Mouse (Mus musculus) WW6 (cell line): ENCODE data around the gene Vmn2r29.
"Not testable (repeated sequence)": the region's sequence is repeated elsewhere in the genome, so short reads cannot be mapped to it uniquely, and the experiment has no call there.

ENCODE experiments used
- DNase-seq: peaks from one replicate; pipeline ENCODE4 v3.0.0-alpha.2; 2013; ENCODE audit warnings: low read depth, low spot score

Vmn2r29 gene

DNA sequence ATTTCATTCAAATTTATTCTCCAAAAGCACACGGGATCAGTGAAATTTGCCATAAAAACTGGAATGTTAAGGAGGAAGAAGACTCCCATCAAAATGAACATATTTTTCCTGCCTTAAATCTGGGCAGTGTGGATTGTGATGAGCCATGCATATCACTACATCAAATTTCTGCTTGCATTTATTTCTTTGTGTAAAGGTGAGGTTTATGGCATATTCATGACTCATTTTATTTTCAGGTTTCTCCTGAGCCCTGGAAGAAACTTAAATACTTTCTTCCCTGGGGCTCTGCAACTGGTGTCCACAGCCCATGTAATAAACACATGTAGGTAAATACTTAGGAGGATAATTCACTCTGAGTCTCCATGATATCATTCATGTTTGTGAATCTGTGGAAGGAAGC lies at the start of gene Vmn2r29:
Gene Vmn2r29 (minus strand): TSS at position 101 of the 400 bp plus-strand sequence.
- DNase-seq, result not testable (repeated sequence)

DNA sequence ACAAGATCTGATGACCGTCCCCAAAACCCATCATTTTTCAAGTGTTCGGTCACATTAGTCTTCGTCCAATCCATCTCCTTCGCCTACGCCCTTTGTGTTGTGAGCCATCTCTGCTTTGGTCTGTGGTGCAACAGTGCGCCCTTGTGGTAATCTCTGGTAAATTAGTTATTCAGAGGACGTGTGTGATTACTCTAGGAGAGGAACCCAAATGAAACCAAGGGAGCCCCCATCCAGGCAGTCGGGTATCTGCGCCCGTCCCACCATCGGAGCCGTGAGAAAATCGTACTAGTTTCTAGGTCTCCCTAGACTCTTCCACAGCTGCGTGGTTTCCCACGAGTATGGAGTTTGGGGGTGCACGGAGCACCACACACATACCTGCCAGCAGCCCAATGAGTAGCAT lies 48.5 kb upstream of the Vmn2r29 start:
- no peak for DNase-seq

DNA sequence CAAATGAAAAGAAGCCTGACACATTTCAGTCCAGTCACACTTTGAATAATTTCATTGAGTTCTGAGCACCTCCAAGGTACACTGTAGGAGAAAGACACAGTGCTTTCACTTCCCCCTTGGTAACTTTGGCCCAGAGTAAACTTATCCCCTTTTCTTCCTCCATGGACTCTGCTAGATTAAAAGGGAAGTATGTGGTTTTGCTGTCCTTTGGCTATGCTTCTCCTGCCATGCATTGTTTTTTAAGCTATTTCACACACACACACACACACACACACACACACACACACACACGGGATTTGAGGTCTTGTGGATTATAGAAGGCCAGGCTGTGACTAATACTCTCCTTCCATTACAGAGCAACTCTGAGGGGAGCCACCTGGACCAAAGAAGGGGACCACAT lies 34.3 kb upstream of the Vmn2r29 start:
- no peak for DNase-seq

DNA sequence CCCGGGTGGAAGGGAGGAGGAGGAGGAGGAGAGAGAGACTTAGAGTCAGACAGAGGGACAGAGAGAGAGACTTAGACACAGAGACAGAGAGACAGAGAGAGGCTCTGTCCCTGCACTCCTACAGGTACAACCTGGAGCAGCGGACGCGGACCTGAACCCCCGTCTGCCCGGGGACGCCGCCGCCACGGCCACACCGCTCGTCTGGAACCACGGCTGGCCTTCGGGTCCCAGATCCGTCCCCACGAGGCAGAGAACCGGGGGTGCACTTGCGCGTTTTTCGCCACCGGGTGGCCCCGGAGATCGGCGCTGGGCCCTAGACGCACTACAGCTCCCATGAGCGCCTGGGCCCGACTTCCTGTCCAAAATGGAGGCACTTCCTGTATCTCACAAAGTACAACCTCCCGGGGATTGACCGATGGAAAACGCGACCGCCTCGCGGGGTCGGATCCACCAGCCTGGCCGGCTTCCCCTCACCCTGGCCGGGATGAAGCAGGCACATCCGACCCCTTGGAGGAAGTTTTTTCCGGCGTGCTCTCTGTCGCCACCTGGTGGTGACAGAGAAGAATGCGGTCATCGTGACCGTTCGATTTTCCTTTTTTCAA lies 30.9 kb upstream of the Vmn2r29 start, which contains the start of gene Gm45844:
Gene Gm45844 (minus strand): TSS at position 324 of the 602 bp plus-strand sequence.
- DNase-seq, result not testable (repeated sequence)

DNA sequence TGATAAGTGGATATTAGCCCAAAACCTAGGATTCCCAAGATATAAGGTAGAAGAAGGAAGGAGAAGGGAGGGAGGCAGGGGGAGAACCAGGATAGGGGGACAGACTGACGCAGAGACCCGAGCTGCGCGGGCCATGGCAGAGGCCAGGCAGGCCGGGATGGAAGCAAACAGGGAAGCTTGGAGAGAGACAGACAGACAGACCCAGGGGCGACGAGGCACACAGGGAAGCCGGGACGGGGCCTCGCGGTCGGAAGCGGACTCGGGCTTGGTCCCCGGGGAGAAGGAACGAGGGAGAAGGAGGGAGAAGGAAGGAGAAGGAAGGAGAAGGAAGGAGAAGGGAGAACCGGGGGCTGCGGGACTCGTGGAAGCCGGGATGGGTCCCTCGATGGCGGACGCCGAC lies 30.4 kb upstream of the Vmn2r29 start:
- not testable (repeated sequence) for DNase-seq

DNA sequence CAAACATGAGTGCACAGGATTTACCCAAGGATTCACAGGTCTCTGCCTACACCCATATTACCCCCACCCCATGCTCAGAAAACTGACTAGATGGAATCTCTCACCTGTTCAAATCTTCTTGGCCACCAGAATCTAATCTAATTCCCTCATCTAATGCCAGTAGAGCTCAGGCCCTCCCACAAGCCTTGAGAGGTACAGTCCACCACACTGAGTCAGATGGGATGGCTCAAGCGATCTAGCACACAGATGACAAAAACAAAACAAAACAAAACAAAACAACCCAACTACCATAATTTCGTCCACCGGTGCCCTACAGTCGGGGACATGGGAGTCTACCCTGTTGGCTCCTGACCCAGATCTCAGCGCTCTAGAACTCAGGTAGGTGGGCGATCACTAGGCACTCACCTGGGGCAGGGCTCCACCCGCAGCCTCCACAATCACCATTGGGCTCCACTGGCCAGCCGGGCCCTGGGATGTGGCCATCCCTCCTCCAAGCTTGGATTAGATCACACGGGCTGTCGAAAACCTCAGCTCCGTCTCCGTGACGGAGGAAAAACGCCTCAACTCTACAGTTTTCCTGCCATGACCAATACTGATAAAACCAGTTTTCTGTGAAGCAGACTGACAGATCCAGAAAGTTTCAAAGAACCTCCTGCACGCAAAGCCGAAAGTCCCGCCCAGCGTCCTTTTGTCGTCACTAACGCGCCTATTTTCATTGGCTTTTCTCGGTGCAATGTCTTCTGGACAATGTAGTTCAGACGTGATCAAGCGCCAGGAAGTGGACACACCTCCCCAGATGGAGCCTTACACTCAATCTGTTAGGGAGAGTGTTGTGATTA lies 37.6 kb downstream of the Vmn2r29 start, which contains the start of gene Zfp772:
Gene Zfp772 (minus strand): TSS at position 686 of the 839 bp plus-strand sequence.
- not testable (repeated sequence) for DNase-seq

DNA sequence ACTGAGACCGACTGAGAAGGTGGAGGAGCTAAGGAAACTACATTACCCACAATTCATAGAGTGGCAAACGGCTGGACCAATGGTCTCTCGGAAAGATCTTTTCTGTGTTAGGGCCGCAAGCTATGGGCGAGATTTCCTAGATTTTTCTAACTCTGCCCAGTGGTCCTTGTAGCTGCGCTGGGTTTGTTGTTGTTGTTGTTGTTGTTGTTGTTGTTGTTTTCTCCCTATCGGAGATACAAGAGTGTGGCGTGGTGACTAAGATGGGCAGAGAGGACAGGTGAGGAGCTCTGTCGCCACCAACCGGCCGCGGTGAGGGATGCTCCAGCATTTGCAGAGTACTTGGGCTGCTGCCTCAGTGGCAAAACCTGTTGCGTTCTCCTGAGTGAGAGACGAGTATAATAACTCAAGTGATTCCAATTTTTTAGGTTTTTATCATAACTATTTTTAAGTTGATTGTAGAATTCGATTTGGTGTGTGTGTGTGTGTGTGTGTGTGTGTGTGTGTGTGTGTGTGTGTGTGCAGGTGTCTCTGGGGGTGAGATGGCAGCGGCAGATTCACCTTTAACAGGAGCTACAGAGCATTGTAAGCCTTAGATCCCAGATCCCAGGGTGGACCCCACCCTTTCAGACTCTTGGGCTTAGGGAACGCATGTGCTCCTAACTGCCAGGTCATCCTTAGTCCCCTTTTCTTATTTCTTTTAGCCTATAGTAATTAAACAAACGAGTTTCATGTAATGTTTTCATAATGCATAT lies 58.8 kb downstream of the Vmn2r29 start:
- DNase-seq, result peak; percentile 42

DNA sequence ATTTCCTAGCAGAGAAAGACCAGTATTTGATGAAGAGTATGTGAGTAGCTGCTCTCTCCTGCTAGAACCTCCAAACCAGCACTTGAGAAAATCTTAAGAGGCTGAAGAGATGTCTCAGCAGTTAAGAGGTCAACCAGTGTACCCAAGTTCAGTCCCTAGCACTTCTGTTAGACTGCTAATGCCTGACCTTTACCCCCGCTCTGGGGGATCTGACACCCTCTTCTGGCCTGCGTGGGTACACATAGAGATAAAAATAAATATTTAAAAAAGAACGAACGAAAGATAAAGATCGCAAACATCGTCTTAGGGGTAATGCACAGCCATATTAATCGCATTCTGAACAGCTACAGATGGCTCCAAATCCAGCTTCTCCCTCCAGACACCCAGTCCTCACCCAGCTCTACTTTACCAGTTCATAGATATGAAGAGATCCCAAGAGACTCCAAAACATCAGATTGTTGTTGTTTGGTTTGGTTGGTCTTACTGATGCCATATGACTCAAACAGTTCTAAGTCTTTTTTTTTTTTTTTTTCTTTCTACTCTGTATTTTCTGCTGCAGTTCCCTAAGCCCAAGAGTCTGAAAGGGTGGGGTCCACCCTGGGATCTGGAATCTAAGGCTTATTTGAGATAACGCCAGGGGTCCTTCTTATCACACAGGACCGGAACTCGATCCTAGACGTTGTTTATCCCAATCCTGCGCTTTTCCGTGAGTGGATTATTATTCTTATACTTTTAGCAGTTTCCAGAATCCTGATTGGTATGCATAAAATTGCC lies 59.5 kb downstream of the Vmn2r29 start:
- DNase-seq, result no peak

DNA sequence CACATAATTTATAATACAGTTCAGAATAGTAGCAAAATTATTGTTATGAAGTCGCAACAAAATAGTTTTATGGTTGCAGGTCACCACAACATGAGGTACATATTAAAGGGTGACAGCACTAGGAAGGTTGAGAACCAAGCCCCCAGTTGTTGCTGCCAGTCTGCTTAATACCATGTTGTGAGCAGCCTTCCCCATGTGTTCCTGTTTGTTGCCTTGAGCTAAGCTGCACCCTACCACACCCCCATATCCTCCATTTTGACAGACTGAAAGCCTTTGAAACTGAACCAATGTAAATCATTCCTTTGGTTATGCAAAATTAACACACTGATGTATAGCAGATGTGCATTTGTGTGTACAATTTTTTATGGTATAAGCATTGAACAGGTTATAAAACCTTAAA lies 61.2 kb downstream of the Vmn2r29 start:
- DNase-seq, result no peak
